Mouse (Mus musculus) ovary, postnatal 10 days (tissue): Measurements from ENCODE around the gene Gm21518.
"Not testable (repeated sequence)": the region's sequence is repeated elsewhere in the genome, so short reads cannot be mapped to it uniquely, and the experiment has no call there.

ENCODE experiments used
- DNase-seq: peaks from one replicate; pipeline ENCODE4 v3.0.0; 2022; ENCODE audit warnings: low spot score

Gm21518 gene

DNA sequence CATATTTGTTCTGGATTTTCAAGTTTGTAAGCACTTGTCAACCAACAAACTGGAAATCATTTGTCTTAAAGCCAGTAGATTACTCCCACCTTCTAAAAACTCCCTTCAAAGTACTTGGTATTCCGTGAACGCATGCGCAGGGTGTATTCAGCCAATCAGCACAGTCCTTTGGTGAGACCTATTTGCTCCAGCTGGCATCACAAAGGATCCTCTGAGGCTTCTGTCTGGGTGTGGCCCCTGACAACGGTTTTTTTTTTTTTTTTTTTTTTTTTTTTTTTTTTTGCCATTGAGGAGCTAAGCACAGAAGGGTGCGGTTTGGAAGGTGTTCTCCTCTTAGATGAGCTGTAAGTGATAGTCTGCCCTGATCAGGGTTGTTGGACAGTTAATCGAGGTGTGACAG is at the start of gene Gm21518:
Gm21518 (plus strand) TSS at position 301 of the 400 bp plus-strand sequence.
- DNase-seq, result not testable (repeated sequence)
